Mouse (Mus musculus): ENCODE results near the gene Zfp346. TPM values are rescaled to one million over a fixed set of nuclear protein-coding genes. Genes with fewer than 3 reads are reported as not detected.

The Zfp346 gene
- polyA plus RNA-seq, 1 experiment from 2014 or later = 30.6 TPM

DNA sequence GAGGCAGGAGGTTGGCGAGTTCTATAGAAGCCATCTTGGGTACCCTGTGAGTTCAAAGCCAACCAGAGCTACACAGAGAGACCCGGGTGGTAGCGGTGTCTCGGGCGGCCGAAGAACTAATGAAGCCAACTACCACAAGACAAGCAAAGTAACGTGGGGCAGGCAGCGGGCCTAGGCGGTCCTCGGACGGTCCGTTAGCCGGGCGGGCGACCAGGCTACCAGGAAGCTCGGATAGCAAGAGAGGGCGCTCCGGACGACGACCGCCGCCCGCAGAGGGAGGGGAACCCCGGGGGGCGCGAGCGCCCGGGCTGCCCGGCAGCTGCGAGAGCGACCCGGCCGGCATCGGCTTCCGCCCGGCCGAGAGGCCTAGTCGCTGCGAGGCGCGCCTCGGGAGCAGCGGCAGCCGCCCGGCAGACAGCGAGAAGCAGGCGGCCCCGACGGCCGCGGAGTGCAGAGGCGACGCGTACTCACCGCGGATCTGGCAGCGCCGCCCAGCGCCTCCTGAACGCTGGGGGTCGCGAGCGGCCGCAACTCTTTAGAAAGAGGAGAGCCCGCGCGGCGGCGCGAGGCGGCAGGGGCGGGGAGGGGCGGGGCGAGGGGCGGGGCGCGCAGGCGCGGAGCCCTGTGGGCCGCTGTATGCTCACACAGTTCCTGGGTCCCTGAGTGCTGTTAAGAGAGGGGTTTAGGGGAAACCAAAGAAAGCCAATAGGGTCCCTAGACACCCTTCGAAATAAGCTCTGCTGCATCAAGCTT, 5.2 kb upstream of the Zfp346 start, which contains the start of gene Uimc1:
TSS of gene Uimc1 (minus strand) at position 575 of the 753 bp plus-strand sequence.
- Histone ChIP-seq H3K9ac (ENCODE audit: low read depth, low read length) (peak within 1 kb of the TSS; percentile 97), H3K4me2 (ENCODE audit: low read length) (peak within 1 kb of the TSS; percentile 78), H3K4me1 (ENCODE audit: control insufficient read depth, insufficient read depth, low read depth, low read length) (peaks cover 7% of the 10 kb centered on the region), H3K27ac (ENCODE audit: low read depth, low read length) (peak within 1 kb of the TSS; percentile 92), H3K4me3 (ENCODE audit: low read length) (peak within 1 kb of the TSS; percentile 95), H3K36me3 (ENCODE audit: control insufficient read depth, insufficient read depth, low read length) (no peaks in the 10 kb centered on the region), H3K9me3 (ENCODE audit: control insufficient read depth, low read length) (no peaks in the 10 kb centered on the region), H3K27me3 (replicated peaks; ENCODE audit: control insufficient read depth, insufficient read depth, low read length) (no peaks in the 10 kb centered on the region)
- WGBS = under 1% methylated on average over 45 of the region's 81 CpGs
- peak; percentile 96 for ATAC-seq

DNA sequence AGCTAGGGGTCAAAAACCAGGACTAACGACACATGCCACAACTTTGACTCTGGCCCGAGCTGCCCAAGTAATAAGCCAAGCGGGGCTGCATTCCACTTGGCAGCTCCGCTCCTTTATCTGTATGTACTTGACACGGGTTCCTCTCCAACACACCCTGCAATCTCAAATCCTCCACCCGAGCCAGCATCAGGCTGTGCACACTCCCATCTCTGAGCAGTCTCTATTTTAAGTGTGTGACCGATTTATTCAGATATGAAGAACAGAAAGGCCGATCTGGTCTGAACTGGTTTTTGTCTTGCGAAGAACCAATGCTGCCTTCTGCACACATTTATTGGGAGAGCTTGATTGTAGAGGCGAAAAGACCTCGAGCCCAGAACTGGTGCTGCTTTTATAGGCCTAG, 3.5 kb upstream of the Zfp346 start:
- Histone ChIP-seq H3K27ac (ENCODE audit: low read depth, low read length) (no peak overlapping the region), H3K9ac (ENCODE audit: low read depth, low read length) (no peak overlapping the region), H3K4me2 (ENCODE audit: low read length) (no peak overlapping the region), H3K27me3 (replicated peaks; ENCODE audit: control insufficient read depth, insufficient read depth, low read length) (no peaks in the 10 kb centered on the region), H3K9me3 (ENCODE audit: control insufficient read depth, low read length) (no peaks in the 10 kb centered on the region), H3K4me3 (ENCODE audit: low read length) (no peak overlapping the region), H3K36me3 (ENCODE audit: control insufficient read depth, insufficient read depth, low read length) (no peaks in the 10 kb centered on the region), H3K4me1 (ENCODE audit: control insufficient read depth, insufficient read depth, low read depth, low read length) (peaks cover 15% of the 10 kb centered on the region)
- 96% methylated on average over 11 of the region's 11 CpGs for WGBS
- ATAC-seq = no peak

DNA sequence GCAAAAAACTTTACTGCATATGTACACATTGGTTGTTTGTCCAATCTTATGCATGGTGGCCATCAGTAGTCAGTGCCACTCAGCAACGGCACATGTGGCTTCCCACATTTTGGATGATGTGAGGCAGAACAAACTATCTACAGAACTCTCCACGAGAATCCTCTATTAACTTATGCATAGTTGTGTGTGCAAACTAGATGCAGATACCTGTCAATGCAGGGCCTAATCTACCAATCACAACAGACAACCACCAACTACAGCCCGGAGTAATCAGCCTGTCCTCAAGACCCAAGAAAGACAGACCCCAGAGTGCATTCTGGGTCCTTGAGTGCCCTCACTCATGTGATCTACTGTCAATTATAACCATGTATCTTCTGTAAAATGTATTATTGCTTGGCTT, 2.7 kb upstream of the Zfp346 start:
- H3K27me3 ChIP-seq (replicated peaks; ENCODE audit: control insufficient read depth, insufficient read depth, low read length) = no peaks in the 10 kb centered on the region
- no peak overlapping the region for H3K4me3 ChIP-seq (ENCODE audit: low read length)
- peaks cover 18% of the 10 kb centered on the region for H3K4me1 ChIP-seq (ENCODE audit: control insufficient read depth, insufficient read depth, low read depth, low read length)
- no peaks in the 10 kb centered on the region for H3K9me3 ChIP-seq (ENCODE audit: control insufficient read depth, low read length)
- H3K9ac ChIP-seq (ENCODE audit: low read depth, low read length) = no peak overlapping the region
- WGBS = 93% methylated on average over 3 of the region's 3 CpGs
- ATAC-seq = no peak
- H3K36me3 ChIP-seq (ENCODE audit: control insufficient read depth, insufficient read depth, low read length) = no peaks in the 10 kb centered on the region
- no peak overlapping the region for H3K27ac ChIP-seq (ENCODE audit: low read depth, low read length)
- no peak overlapping the region for H3K4me2 ChIP-seq (ENCODE audit: low read length)

DNA sequence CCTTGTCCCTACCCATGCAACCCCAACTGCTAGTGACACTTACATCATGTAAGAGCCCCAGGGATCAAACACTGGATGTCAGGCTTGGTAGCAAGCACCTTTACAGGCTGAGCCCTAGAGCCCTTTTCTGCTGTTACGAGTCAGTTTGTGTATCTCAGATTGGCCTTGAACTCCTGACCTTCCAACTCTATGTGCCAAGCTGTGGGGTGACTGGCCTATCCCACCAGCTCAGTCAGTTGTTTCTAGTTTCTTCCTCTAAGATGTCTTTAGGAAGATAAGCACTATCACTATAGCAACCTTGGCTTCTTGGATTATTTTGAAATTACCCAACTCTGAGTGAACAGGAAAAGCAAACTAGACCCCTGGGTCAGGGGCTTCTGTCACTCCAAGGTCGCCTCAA, 1.8 kb upstream of the Zfp346 start:
- no peaks in the 10 kb centered on the region for H3K36me3 ChIP-seq (ENCODE audit: control insufficient read depth, insufficient read depth, low read length)
- H3K4me3 ChIP-seq (ENCODE audit: low read length) = no peak overlapping the region
- WGBS = 72% methylated on average over 2 of the region's 2 CpGs
- H3K4me2 ChIP-seq (ENCODE audit: low read length) = no peak overlapping the region
- no peak overlapping the region for H3K27ac ChIP-seq (ENCODE audit: low read depth, low read length)
- no peaks in the 10 kb centered on the region for H3K27me3 ChIP-seq (replicated peaks; ENCODE audit: control insufficient read depth, insufficient read depth, low read length)
- no peaks in the 10 kb centered on the region for H3K9me3 ChIP-seq (ENCODE audit: control insufficient read depth, low read length)
- H3K4me1 ChIP-seq (ENCODE audit: control insufficient read depth, insufficient read depth, low read depth, low read length) = peaks cover 18% of the 10 kb centered on the region
- H3K9ac ChIP-seq (ENCODE audit: low read depth, low read length) = no peak overlapping the region
- ATAC-seq = no peak

GRCm38 (mm10) chr13:55105953-55106691, 1.0 kb downstream of the Zfp346 start:
- Histone ChIP-seq H3K36me3 (ENCODE audit: control insufficient read depth, insufficient read depth, low read length) (no peaks in the 10 kb centered on the region), H3K9ac (ENCODE audit: low read depth, low read length) (peak overlapping the region; percentile 92), H3K4me1 (ENCODE audit: control insufficient read depth, insufficient read depth, low read depth, low read length) (peaks cover 11% of the 10 kb centered on the region), H3K4me3 (ENCODE audit: low read length) (peak overlapping the region; percentile 80), H3K9me3 (ENCODE audit: control insufficient read depth, low read length) (no peaks in the 10 kb centered on the region), H3K4me2 (ENCODE audit: low read length) (peak overlapping the region; percentile 84), H3K27me3 (replicated peaks; ENCODE audit: control insufficient read depth, insufficient read depth, low read length) (no peaks in the 10 kb centered on the region), H3K27ac (ENCODE audit: low read depth, low read length) (no peak overlapping the region; the same call in 1 of the 2 replicates)
- 21% methylated on average over 8 of the region's 8 CpGs for WGBS
- ATAC-seq = 0 out of 2 replicates have a peak, but pooled peaks have one; percentile 3

- ATAC-seq = no peak
- H3K36me3 ChIP-seq (ENCODE audit: control insufficient read depth, insufficient read depth, low read length) = no peaks in the 10 kb centered on the region
- no peaks in the 10 kb centered on the region for H3K9me3 ChIP-seq (ENCODE audit: control insufficient read depth, low read length)
- no peak overlapping the region for H3K27ac ChIP-seq (ENCODE audit: low read depth, low read length)
- WGBS = 92% methylated on average over 4 of the region's 4 CpGs
- no peak overlapping the region for H3K4me3 ChIP-seq (ENCODE audit: low read length)
- peaks cover 11% of the 10 kb centered on the region for H3K4me1 ChIP-seq (ENCODE audit: control insufficient read depth, insufficient read depth, low read depth, low read length)
- H3K27me3 ChIP-seq (replicated peaks; ENCODE audit: control insufficient read depth, insufficient read depth, low read length) = no peaks in the 10 kb centered on the region
- no peak overlapping the region for H3K9ac ChIP-seq (ENCODE audit: low read depth, low read length)
- H3K4me2 ChIP-seq (ENCODE audit: low read length) = no peak overlapping the region
Observed at GRCm38 (mm10) chr13:55107116-55107515, 2.0 kb downstream of the Zfp346 start.

DNA sequence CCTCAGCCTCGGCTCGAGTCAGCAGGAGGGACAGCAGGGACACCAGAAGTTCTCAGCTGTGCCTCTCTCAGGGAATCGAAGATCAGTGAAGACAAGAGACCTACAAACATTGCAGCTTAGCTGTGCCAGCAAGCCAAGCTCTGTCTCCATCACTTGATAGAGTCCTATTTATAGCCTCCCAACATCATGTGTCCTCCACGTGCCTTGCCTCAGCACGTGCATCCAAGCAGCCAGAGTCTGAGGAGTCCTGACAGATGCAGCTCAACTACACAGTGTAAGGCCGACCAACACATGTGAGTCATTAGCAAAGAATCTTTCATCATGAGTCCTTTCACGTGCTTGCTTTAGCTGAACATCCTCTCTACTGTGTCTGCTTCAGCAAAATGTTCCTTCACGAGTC, 2.6 kb downstream of the Zfp346 start:
- H3K9ac ChIP-seq (ENCODE audit: low read depth, low read length) = no peak overlapping the region
- H3K27me3 ChIP-seq (replicated peaks; ENCODE audit: control insufficient read depth, insufficient read depth, low read length) = no peaks in the 10 kb centered on the region
- H3K4me3 ChIP-seq (ENCODE audit: low read length) = no peak overlapping the region
- no peak overlapping the region for H3K27ac ChIP-seq (ENCODE audit: low read depth, low read length)
- H3K9me3 ChIP-seq (ENCODE audit: control insufficient read depth, low read length) = no peaks in the 10 kb centered on the region
- H3K36me3 ChIP-seq (ENCODE audit: control insufficient read depth, insufficient read depth, low read length) = no peaks in the 10 kb centered on the region
- WGBS = 83% methylated on average over 8 of the region's 8 CpGs
- no peak for ATAC-seq
- H3K4me1 ChIP-seq (ENCODE audit: control insufficient read depth, insufficient read depth, low read depth, low read length) = peaks cover 11% of the 10 kb centered on the region
- no peak overlapping the region for H3K4me2 ChIP-seq (ENCODE audit: low read length)

GRCm38 (mm10) chr13:55114375-55114774, 9.3 kb downstream of the Zfp346 start:
- no peak overlapping the region for H3K9ac ChIP-seq (ENCODE audit: low read depth, low read length)
- peaks cover 2% of the 10 kb centered on the region; the same call in 1 of the 2 replicates for H3K36me3 ChIP-seq (ENCODE audit: control insufficient read depth, insufficient read depth, low read length)
- no peak overlapping the region for H3K4me2 ChIP-seq (ENCODE audit: low read length)
- H3K9me3 ChIP-seq (ENCODE audit: control insufficient read depth, low read length) = no peaks in the 10 kb centered on the region
- H3K27me3 ChIP-seq (replicated peaks; ENCODE audit: control insufficient read depth, insufficient read depth, low read length) = no peaks in the 10 kb centered on the region
- no peak overlapping the region for H3K27ac ChIP-seq (ENCODE audit: low read depth, low read length)
- WGBS = 93% methylated on average over 6 of the region's 6 CpGs
- H3K4me1 ChIP-seq (ENCODE audit: control insufficient read depth, insufficient read depth, low read depth, low read length) = no peaks in the 10 kb centered on the region
- H3K4me3 ChIP-seq (ENCODE audit: low read length) = no peak overlapping the region
- ATAC-seq = no peak

GRCm38 (mm10) chr13:55124903-55125302, 19.8 kb downstream of the Zfp346 start:
- no peaks in the 10 kb centered on the region for H3K9me3 ChIP-seq (ENCODE audit: control insufficient read depth, low read length)
- H3K4me2 ChIP-seq (ENCODE audit: low read length) = no peak overlapping the region
- peaks cover 19% of the 10 kb centered on the region for H3K36me3 ChIP-seq (ENCODE audit: control insufficient read depth, insufficient read depth, low read length)
- no peak overlapping the region for H3K27ac ChIP-seq (ENCODE audit: low read depth, low read length)
- no peak for ATAC-seq
- no peaks in the 10 kb centered on the region for H3K4me1 ChIP-seq (ENCODE audit: control insufficient read depth, insufficient read depth, low read depth, low read length)
- no peak overlapping the region for H3K9ac ChIP-seq (ENCODE audit: low read depth, low read length)
- WGBS = 98% methylated on average over 6 of the region's 6 CpGs
- H3K27me3 ChIP-seq (replicated peaks; ENCODE audit: control insufficient read depth, insufficient read depth, low read length) = no peaks in the 10 kb centered on the region
- no peak overlapping the region for H3K4me3 ChIP-seq (ENCODE audit: low read length)

All from hindbrain, embryonic 16.5 days (tissue).